Mouse (Mus musculus) lung, embryonic 16.5 days (tissue): ENCODE data around the gene Kctd2. TPM values are rescaled to one million over a fixed set of nuclear protein-coding genes. Genes with fewer than 3 reads are reported as not detected.
"Not testable (repeated sequence)": the region's sequence is repeated elsewhere in the genome, so short reads cannot be mapped to it uniquely, and the experiment has no call there.

Experiments used
- ATAC-seq: fragments of 200-750 bp; cut with Nextera tagmentation; 2 replicates; pipeline ENCODE4 v1.8.0; 2017; ENCODE audit warnings: low read depth, mild to moderate bottlenecking, moderate library complexity
- H3K27ac ChIP-seq: fragments of 300-500 bp; sonication (generic); 2 replicates; pipeline ENCODE4 v1.5.1; 2014; ENCODE audit warnings: mild to moderate bottlenecking, control low read depth, low read length
- H3K27me3 ChIP-seq: fragments of 300-500 bp; sonication (generic); 2 replicates; pipeline ENCODE4 v1.6.1; 2014; ENCODE audit warnings: low read depth, low read length, mixed read lengths; ENCODE audit not compliant: control insufficient read depth, insufficient read depth
- H3K36me3 ChIP-seq: fragments of 300-500 bp; sonication (generic); 2 replicates; pipeline ENCODE4 v1.6.1; 2014; ENCODE audit warnings: low read length; ENCODE audit not compliant: control insufficient read depth, insufficient read depth
- H3K4me1 ChIP-seq: fragments of 300-500 bp; sonication (generic); replicated peaks from 2 replicates; pipeline ENCODE4 v1.6.1; 2014; ENCODE audit warnings: low read length, mixed read lengths; ENCODE audit not compliant: control insufficient read depth, insufficient read depth
- H3K4me2 ChIP-seq: fragments of 300-500 bp; sonication (generic); 2 replicates; pipeline ENCODE4 v1.6.1; 2014; ENCODE audit warnings: low read depth, low read length, control low read depth
- H3K4me3 ChIP-seq: fragments of 300-500 bp; sonication (generic); 2 replicates; pipeline ENCODE4 v1.5.1; 2014; ENCODE audit warnings: mild to moderate bottlenecking, low read length, control low read depth
- H3K9ac ChIP-seq: fragments of 300-500 bp; sonication (generic); 2 replicates; pipeline ENCODE4 v1.6.1; 2014; ENCODE audit warnings: low read length, control low read depth
- H3K9me3 ChIP-seq: fragments of 300-500 bp; sonication (generic); 2 replicates; pipeline ENCODE4 v1.6.1; 2016; ENCODE audit warnings: low read length; ENCODE audit not compliant: control insufficient read depth
- WGBS: fragments of 180-500 bp; shearing (Covaris S2); extraction: QIAGEN DNeasy Blood & Tissue Kit; methylation state at CpG from one replicate; pipeline ENCODE4 v1.1.7; 2014; 5-methylcytosine and 5-hydroxymethylcytosine counted together
- microRNA-seq: library from miRNA; unstranded; fragments of <30 nt; microRNA quantifications from one replicate; pipeline ENCODE4, GENCODE M21; 2016
- polyA plus RNA-seq: library from polyadenylated mRNA; unstranded; fragments of >200 nt; fragmentation: Nextera tagmentation; extraction: Ambion mirVana; gene quantifications from 2 replicates; pipeline ENCODE4 v1.2.1, GENCODE M21; 2015

Gene Kctd2
- polyA plus RNA-seq, 1 experiment from 2014 or later, result 4.3 TPM

GRCm38 (mm10) chr11:115473626-115474275 lies 53.8 kb downstream of the Kctd2 start:
- Histone ChIP-seq H3K4me2 (peak overlapping the region; percentile 19), H3K4me1 (peaks cover 18% of the 10 kb centered on the region), H3K36me3 (no peaks in the 10 kb centered on the region), H3K4me3 (no peak overlapping the region; the same call in 1 of the 2 replicates), H3K9me3 (no peaks in the 10 kb centered on the region), H3K27me3 (no peaks in the 10 kb centered on the region), H3K27ac (peak overlapping the region; percentile 34), H3K9ac (no peak overlapping the region)
- peak; percentile 47 for ATAC-seq
- WGBS, result 17% methylated on average over 15 of the region's 15 CpGs

- ATAC-seq, result peak; percentile 98
- peaks cover 18% of the 10 kb centered on the region for H3K4me1 ChIP-seq
- under 1% methylated on average over 26 of the region's 26 CpGs for WGBS
Measured at GRCm38 (mm10) chr11:115475025-115475757, 55.3 kb downstream of the Kctd2 start, which contains the start of gene Armc7. Gene Armc7 (plus strand): TSS chr11:115475667.

GRCm38 (mm10) chr11:115475758-115476237 lies 55.9 kb downstream of the Kctd2 start:
- Histone ChIP-seq H3K4me3 (peak overlapping the region; percentile 94), H3K27me3 (no peaks in the 10 kb centered on the region), H3K4me1 (peaks cover 18% of the 10 kb centered on the region), H3K9me3 (no peaks in the 10 kb centered on the region), H3K4me2 (peak overlapping the region; percentile 66), H3K27ac (no peak overlapping the region; the same call in 1 of the 2 replicates), H3K9ac (peak overlapping the region; percentile 84), H3K36me3 (no peaks in the 10 kb centered on the region)
- ATAC-seq, result peak; percentile 27
- WGBS, result 2% methylated on average over 28 of the region's 28 CpGs

More at GRCm38 (mm10) chr11:115475025-115475757, 55.3 kb downstream of the Kctd2 start, which contains the start of gene Armc7:
- H3K27me3 ChIP-seq, result no peaks in the 10 kb centered on the region
- no peaks in the 10 kb centered on the region for H3K9me3 ChIP-seq
- peak within 1 kb of the TSS; percentile 94 for H3K4me3 ChIP-seq
- peak within 1 kb of the TSS; percentile 57 for H3K27ac ChIP-seq
- H3K9ac ChIP-seq, result peak within 1 kb of the TSS; percentile 84
- no peaks in the 10 kb centered on the region for H3K36me3 ChIP-seq
- peak within 1 kb of the TSS; percentile 66 for H3K4me2 ChIP-seq

GRCm38 (mm10) chr11:115476630-115477029 lies 56.7 kb downstream of the Kctd2 start:
- Histone ChIP-seq H3K4me2 (peak overlapping the region; percentile 66; the same call in 1 of the 2 replicates), H3K9ac (peak overlapping the region; percentile 84), H3K4me1 (peaks cover 18% of the 10 kb centered on the region)
- not testable (repeated sequence) for H3K27ac ChIP-seq, ATAC-seq, H3K27me3 ChIP-seq, H3K9me3 ChIP-seq, H3K4me3 ChIP-seq, H3K36me3 ChIP-seq
- WGBS, result 78% methylated on average over 4 of the region's 4 CpGs

- not testable (repeated sequence) for H3K27ac ChIP-seq, H3K27me3 ChIP-seq, H3K9me3 ChIP-seq, H3K4me3 ChIP-seq, H3K36me3 ChIP-seq, ATAC-seq, H3K4me2 ChIP-seq
- Histone ChIP-seq H3K4me1 (peaks cover 18% of the 10 kb centered on the region), H3K9ac (peak overlapping the region; percentile 5; the same call in 1 of the 2 replicates)
- WGBS, result 80% methylated on average over 7 of the region's 7 CpGs
Measured at GRCm38 (mm10) chr11:115477388-115477787, 57.5 kb downstream of the Kctd2 start.

- no peaks in the 10 kb centered on the region for H3K36me3 ChIP-seq
- no peaks in the 10 kb centered on the region for H3K9me3 ChIP-seq
- H3K9ac ChIP-seq, result no peak overlapping the region
- 81% methylated on average over 9 of the region's 9 CpGs for WGBS
- H3K27ac ChIP-seq, result no peak overlapping the region
- ATAC-seq, result no peak
- H3K4me3 ChIP-seq, result no peak overlapping the region
- no peak overlapping the region for H3K4me2 ChIP-seq
- no peaks in the 10 kb centered on the region for H3K27me3 ChIP-seq
- peaks cover 18% of the 10 kb centered on the region for H3K4me1 ChIP-seq
Measured at GRCm38 (mm10) chr11:115478296-115478938, 58.5 kb downstream of the Kctd2 start.

Small RNAs within 50 kb of the gene (microRNA-seq; reads per million reads assigned to microRNA genes)
- gene Mir3968, result not detected

Other genes starting within 250 kb of the Kctd2 start
- gene Tmem104, start 232.6 kb upstream of the Kctd2 start, polyA plus RNA-seq, result 8.6 and 9.1 TPM in 2 replicates
- 26.0 and 29.8 TPM in 2 replicates for gene Nat9, start 232.3 kb upstream of the Kctd2 start, polyA plus RNA-seq
- 0.06 TPM in 1 of 2 replicates, not detected in the other for gene Grin2c, start 152.9 kb upstream of the Kctd2 start, polyA plus RNA-seq
- 14.1 and 14.2 TPM in 2 replicates for gene Fdxr, start 143.1 kb upstream of the Kctd2 start, polyA plus RNA-seq
- 0.30 and 0.48 TPM in 2 replicates for gene Fads6, start 122.5 kb upstream of the Kctd2 start, polyA plus RNA-seq
- gene Otop2, start 113.0 kb upstream of the Kctd2 start, polyA plus RNA-seq, result 0.09 TPM in 1 of 2 replicates, not detected in the other
- gene Ush1g, start 98.1 kb upstream of the Kctd2 start, polyA plus RNA-seq, result not detected in 2 replicates
- gene Otop3, start 85.4 kb upstream of the Kctd2 start, polyA plus RNA-seq, result not detected in 2 replicates
- 19.1 and 20.2 TPM in 2 replicates for gene Hid1, start 52.4 kb upstream of the Kctd2 start, polyA plus RNA-seq
- 11.5 and 12.0 TPM in 2 replicates for gene Cdr2l, start 38.2 kb upstream of the Kctd2 start, polyA plus RNA-seq
- gene Mrpl58, start 16.4 kb upstream of the Kctd2 start, polyA plus RNA-seq, result 203 and 205 TPM in 2 replicates
- 822 and 823 TPM in 2 replicates for gene Atp5h, start 166 bp upstream of the Kctd2 start, polyA plus RNA-seq
- gene Trim80, start 20.4 kb downstream of the Kctd2 start, polyA plus RNA-seq, result not detected in 2 replicates
- gene Slc16a5, start 42.3 kb downstream of the Kctd2 start, polyA plus RNA-seq, result 0.74 and 2.9 TPM in 2 replicates
- gene Armc7, start 55.5 kb downstream of the Kctd2 start, polyA plus RNA-seq, result 7.2 and 7.4 TPM in 2 replicates
- gene Nt5c, start 71.7 kb downstream of the Kctd2 start, polyA plus RNA-seq, result 71.0 and 74.7 TPM in 2 replicates
- gene Jpt1, start 94.3 kb downstream of the Kctd2 start, polyA plus RNA-seq, result 460 and 462 TPM in 2 replicates
- 889 and 930 TPM in 2 replicates for gene Sumo2, start 116.1 kb downstream of the Kctd2 start, polyA plus RNA-seq
- gene Nup85, start 144.3 kb downstream of the Kctd2 start, polyA plus RNA-seq, result 158 and 165 TPM in 2 replicates
- 79.3 and 87.6 TPM in 2 replicates for gene Mrps7, start 183.8 kb downstream of the Kctd2 start, polyA plus RNA-seq
- 21.1 and 25.4 TPM in 2 replicates for gene Gga3, start 183.9 kb downstream of the Kctd2 start, polyA plus RNA-seq
- 36.8 and 40.6 TPM in 2 replicates for gene Mif4gd, start 192.8 kb downstream of the Kctd2 start, polyA plus RNA-seq
- gene Slc25a19, start 208.2 kb downstream of the Kctd2 start, polyA plus RNA-seq, result 25.0 and 25.4 TPM in 2 replicates